Mouse (Mus musculus) adrenal gland, adult (tissue): ENCODE data around the gene Ccdc148.

Experiments used
- DNase-seq, 2 experiments: peaks; one replicate each; pipeline ENCODE4 v3.0.0; 2022 to 2023; ENCODE audit warnings: low spot score in 1 of 2; ENCODE audit not compliant: inconsistent age in 2 of 2

Gene Ccdc148

DNA sequence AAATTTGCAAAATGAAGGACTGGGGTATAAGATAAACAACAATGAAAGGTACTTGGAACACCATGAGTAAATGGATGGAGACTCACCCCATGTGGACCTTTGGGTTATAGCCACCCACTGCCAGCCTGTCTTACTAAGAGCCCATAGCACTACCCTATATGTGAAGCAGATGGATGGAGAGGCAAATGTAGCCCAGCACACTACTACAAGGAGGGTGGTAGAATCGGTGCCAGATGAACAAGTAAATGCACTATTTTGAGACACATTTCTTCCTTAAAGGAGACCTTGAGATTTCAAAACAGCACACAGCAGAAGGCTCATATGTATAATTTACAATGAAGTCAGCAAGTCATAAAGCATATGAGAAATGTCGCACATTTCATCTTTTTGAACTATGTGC, 234.9 kb downstream of the Ccdc148 start:
- no peak for DNase-seq

DNA sequence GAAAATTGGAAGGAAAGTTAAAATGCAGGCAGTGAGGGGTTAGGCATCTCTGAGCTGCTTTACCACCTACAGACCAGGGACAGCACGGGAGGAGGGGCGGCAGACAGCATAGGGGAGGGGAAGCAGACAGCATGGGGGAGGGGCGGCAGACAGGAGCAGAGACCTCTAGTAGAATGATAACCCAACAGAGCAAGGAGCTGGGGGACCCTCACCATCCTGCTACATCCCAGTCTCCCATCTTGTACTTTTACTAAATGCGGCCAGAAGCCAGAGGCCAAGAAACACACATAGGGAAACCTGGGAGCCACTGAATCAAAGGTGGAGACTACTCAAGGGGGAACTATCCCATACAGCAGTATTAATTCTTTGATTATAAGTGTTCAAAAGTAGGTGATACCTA, 242.1 kb downstream of the Ccdc148 start:
- no peak for DNase-seq

DNA sequence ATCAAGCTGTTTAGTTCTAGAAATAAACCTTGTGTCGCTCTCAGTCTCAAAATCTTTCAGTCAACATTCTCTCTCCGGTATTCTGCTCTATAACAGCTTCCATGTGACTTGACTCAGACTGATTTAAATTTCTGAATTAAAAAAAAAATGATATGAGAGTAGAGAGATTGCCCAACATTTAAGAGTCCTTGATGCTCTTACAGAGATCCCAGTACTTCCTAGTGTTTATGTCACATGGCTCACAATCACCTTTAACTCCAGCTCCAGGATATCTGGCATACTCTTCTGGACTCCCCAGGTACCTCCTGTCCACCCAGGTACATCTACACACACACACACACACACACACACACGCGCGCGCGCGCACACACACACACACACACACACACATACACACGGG, 248.1 kb downstream of the Ccdc148 start:
- DNase-seq: no peak

DNA sequence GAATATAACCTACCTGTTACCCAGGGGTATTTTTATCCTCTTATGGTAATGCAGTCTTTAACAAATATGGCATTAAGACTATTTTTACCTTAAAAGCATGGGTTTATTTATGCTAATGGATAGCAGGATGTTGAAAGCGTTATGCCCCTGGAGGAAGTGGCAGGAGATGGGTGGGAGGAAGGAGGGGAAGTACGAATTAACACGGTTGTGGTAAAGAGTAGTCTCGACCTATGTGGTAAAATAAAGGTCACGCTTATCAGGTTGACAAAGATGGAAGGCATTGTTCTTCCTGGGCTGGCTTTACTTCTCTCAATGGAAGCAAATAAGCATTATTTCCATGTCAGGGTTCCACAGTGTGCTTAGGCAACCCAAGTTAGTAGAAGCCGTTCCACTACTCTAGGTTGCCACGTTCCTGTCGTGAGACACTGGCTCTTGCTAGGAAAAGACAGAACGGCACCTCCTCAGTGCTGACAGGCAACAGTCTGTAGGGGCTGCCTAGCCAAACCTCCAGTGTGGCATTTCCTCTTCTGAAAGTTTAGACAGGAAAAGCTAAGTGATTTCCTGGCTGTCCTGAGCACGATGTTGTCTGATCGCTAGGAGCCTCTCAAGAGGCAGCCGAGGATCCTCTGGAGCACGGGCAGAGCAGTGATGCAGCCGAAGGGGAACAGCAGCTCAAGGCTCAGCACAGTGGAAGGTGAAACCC, 253.5 kb downstream of the Ccdc148 start:
- DNase-seq: no peak

DNA sequence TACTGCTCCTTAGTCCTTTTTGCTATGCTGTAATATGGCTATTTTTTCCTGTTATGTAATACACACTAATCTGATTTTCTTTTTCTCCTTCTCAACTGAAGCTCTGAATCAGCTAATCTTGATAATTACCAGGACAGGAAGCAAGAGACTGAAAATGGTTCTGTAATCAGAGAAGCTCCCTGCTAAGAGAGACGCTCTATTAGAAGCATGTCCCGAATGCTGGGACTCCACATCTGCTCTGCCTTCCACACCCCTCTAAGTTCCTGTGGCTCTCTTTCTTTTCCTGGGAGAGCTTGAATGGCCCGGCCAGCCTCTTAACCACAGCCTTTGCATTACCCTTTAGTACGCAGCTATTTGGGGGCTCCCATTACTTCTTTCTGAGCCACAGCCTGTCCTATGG, 255.4 kb downstream of the Ccdc148 start:
- peak in 1 of 2 experiments; percentile 28 for DNase-seq

DNA sequence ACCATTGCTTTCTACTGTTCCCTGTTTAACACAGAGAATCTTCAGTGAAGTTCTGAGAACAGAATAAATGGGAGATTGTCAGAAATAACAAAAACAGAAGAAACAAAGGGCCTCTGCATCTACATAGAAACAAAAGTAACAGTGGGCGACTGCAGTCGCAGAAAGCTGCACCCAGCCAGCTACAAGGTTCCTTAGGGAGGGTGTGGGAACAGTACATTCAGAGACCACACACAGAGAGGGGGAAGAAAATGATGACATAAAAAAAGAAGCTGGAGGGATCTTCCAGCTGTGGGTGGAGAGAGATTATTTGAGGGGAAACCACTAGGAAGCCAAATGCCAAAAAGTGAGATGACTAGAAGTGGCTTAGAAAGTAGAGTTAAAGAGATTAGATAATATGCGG, 280.6 kb downstream of the Ccdc148 start:
- peak in 1 of 2 experiments; percentile 2 for DNase-seq

DNA sequence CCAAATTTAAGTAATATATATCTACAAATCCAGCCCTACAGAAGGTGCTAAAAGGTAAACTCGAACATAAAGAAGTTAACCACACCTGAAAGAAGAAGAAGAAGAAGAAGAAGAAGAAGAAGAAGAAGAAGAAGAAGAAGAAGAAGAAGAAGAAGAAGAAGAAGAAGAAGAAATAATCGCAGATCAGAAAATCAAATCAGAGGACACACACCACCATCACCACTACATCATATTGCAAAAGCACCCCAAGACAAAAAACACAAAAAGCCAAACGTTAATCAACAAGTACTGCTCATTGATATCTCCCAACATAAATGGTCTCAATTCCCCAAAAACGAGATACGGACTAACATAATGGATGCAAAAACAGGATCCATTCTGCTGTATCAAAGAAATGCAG, 301.3 kb downstream of the Ccdc148 start, which contains the start of gene Gm11099:
Gene Gm11099 (plus strand): TSS at position 301 of the 400 bp plus-strand sequence.
- DNase-seq: no peak

DNA sequence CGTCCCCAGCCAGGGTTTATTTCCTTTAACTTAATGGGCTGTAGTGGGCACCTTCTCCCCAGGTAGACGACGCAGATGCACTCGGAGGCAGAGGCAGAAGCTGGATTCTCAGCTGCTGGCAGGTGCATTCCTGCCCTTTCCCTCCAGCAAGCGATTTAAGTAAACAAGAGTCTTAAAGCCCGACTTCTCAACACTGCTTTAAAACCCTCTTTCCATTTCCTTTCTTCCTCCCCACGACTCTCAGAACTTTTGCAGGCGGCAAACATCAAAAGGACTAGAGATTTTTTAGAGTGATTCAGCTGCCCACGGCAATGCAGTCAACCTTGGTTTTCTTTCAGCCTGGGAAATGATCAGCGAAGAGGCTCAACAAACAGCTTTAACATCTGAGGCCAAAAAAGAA, 316.0 kb downstream of the Ccdc148 start:
- DNase-seq: peak; percentile 33 to 78

DNA sequence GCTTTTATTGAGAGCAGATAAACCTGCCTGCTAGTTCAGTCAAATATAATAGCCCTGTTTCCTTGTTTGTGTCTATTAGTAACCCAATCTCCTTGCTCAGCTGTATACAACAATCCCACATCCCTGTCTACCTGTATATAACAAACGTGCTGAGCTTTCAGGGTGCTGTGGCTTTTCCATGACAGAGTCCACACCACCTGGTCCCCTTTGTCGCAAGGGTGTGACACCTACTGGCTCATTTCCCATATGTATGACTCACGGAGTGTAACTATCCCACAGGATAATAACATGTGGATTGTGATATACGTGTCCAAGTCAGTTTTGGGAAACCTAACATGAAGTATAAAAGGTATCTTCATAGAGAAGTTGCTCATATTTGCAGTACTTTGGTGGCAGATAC, 318.0 kb downstream of the Ccdc148 start:
- DNase-seq: no peak

DNA sequence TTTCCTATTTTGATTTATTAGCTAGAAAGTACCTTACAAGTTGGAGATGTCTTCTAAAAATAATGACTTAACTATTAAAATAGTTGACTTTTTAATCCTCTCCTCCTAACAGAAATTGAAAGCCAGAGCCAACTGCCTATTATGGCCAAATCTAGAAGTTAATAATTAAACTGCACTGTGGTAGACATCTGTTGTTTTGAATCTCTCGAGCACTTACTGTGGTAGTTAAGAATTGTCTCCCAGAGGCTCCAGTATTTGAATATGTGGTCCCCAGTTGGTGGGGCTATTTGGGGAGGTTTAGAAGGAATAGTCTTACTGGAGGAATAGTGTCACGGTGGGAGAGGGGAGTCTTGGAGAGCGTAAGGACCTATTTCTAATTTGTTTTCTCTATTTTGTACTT, 319.5 kb downstream of the Ccdc148 start:
- DNase-seq: no peak

DNA sequence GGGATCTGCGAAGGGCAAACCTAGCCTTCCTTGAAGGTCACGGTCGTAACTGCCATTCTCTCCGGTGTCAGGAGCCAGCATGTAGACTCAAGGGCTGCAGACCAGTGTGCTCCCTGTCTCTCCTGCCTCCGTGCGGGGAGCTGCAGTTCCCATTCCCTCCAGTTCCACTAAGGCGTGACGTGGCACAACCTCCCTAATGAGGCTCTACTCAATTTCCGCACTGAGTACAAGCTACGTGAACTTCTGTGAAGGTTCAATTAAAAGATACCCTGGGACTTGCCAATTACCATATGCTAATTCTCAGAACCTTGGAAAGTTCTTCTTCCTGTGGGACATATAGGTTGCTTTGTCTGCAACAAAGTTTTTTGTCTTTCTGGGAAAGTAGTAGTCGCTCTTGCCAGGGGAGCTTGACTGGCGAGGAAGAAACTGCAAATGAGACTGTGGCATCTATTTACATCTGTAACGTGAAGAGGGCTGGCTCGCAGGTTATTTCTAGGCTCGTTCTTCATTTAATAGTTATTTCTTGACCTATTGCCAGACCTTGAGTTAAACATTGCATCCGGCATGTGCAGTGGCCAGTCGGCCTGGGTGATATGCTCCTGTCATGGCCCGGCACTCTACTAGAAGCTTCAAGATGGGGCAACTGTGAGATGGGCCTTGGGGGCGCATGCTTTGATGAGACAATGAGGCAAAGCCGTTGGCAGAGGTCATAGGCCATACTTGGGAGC, 328.1 kb downstream of the Ccdc148 start:
- DNase-seq: no peak

DNA sequence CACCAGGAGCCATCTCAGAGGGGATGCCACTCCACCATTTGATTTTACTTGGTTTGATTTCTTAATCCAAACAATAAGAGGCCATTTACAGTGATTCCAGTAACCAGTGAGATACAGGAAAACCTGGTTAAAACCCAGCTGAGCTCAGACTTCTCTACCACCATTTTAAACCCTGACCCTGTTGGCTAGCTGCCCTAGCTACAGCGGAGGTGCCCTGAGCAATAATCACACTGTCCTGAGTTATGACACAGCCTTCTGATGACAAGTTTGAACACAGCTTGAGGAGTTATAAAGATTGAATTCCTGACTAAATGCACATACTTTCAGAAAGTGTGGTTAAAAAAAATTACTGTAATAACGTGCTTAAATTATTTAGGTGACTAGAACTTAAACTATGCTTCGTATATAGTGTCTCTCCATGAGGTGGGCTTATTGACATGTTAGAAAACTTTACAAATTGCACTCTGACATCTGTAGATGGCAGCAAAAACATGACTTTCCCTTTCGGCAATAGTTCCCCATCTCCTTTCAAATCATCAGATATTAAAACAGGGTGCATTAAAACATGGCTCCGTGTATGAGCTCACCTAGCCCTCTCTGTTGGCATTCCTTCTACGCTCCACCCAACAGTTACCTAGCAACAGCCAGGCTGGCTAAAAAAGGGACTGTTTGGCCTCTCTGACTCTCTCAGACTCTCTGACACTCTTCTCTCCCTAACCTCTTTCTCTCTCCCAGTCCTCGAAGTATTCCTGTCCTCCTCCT, 330.3 kb downstream of the Ccdc148 start:
- DNase-seq: peak; percentile 20 to 69

DNA sequence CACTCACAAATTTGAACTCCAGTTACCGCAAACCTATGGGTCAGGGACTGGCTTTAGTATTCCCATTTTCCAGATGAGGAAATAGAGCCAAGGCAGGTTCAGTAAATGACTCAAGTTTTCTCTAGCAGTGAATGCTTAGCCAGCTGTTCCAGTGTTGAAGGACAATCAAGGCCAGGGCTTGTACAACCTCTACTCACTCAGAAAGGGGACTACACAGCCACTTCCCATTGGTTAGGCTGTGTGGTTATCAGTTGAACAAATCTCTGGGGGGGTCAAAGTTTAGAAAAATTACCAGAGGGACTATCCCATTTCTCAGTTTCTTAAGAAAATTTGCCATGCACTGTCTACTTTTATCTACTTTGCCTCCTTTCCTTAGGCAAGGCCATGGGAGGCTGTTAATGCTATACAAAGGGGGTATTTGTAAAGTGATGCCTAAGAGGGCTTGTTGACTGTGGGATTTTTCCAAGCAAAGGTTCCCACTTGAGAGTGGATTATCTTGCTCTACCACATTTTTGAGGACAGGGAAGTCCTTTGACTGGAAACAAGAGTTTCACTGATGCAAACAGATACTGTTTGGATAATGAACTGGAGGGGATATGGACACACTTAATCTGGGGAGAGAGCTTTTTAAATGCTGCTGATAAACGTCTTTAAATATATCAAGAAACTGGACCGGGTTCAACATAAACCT, 331.4 kb downstream of the Ccdc148 start:
- DNase-seq: no peak

DNA sequence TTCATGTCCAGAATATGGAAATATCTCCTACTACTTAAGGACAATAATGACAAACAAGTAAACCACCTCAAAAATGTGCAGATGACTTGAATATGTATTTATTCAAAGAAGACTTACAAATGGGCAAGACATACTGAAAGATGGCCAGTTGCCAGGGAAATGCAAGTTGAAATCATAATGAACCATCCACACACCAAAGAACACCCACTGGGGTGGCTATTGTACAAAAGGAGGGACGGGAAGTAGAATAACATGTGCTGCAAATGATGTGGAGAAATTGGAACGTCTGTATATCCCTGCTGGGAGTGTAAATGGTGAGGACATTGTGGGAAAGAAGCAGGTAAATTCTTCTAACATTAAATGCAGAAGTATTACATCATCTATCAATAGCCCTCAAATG, 347.5 kb downstream of the Ccdc148 start:
- no peak for DNase-seq

DNA sequence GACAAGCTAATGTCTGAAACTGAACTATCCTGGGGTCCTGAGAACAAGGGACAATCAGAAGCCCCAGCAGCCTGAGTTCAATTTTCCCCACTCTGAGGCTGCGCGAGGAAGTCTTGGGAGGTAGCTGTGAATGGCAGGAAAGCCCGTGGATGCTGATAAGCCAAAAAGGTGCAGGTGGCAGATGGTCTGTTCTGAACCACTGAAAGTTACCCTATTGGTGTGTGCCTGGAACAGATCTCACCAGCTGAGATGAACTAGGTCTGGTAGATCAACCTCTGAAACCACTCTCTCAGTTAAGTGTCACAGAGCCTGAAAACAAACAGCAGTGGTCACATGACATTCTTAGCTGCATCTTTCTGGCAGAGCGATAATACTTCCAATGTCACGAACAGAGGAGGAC, 360.9 kb downstream of the Ccdc148 start:
- no peak for DNase-seq

DNA sequence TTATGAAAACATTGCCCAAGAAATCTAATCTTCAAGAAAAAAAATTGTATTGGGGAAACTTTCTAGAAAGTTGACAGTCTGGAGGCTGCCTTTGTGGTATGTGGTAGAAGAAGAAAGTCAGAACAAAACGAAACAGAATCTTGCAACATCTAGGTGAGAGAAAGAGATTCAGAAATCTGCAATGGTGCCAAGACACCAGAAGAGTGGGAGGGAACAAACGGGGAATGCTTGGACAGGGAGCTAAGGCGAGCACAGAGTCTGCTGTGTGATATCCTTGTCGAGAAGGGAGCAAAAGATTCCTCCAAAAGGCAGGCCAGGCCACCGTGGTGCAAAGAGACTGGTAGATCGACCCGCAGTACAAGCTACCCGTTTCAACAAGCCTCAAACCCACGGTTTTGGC, 361.4 kb downstream of the Ccdc148 start:
- DNase-seq: no peak

DNA sequence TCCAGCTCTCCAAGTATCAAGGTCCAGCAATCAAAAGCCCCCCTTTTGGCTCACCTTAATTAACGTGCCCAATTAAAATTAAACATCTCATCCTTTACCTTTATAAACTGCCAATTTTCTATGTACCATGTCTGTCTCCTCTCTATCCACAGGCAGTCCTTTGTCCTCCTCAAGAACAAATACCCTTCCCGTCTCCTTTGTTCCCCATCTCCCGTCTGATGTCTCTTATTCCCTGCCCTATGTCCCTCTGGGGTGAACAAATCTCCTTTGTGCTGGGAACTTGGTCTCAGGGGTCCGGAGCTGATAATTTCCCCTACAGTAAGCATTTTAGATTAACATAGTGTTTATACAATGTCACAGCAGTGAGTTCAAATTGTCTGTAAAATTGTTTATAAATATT, 363.0 kb downstream of the Ccdc148 start:
- DNase-seq: no peak

DNA sequence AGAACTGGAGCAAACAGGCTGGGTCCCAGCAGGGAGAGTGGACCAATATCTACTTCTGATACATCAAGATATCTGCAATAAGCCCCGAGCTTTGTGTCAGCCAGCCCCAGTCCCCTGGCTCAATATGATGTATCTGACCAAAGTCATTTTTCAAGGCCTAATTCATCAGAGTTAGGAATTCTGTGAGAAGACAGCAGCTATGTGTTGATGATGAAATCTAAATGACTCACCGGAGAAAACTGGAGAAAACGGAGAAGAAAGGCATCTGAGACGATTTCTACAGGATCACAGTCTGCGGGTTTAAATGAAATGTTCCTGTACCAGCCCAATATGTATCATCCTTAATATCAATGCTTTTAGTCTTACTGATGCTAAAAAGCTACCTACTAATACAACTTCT, 365.1 kb downstream of the Ccdc148 start:
- DNase-seq: peak; percentile 14 to 47

DNA sequence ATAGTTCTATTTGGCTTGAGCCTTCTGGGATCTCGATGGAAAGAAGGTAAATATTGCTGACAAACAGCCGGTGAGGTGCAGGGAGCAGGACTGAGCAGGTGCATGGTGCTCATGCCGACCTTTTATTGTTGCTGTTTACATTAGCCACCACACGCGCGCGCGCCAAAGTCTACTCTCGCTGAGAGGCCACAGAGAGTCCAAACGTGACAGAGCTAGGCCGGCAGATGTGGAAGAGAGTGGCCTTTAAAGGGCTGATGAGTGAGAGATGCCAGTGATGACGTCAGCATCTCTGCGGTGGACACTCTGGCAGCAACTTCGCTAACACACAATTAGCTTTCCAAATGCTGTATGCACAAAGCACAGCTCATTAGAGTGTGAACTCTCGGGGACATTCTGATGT, 366.0 kb downstream of the Ccdc148 start:
- no peak for DNase-seq

DNA sequence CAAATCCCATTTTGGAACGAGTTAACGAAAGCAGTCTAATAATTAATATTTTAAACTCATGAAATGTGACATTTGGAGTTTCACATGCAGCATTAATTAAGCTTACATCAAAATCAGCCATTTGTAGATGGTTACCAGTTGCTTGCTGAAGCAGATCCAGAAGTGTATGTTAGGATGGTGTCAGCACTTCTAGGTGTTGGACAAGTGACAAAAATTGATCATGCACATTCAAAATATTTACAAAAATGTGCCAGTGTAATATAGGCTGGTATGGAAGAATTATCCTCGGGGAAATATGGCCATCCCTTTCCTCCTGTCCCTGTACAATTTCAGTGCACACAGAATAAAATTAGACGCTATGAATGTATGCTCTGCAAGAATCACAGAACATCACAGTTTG, 370.1 kb downstream of the Ccdc148 start:
- DNase-seq: no peak

DNA sequence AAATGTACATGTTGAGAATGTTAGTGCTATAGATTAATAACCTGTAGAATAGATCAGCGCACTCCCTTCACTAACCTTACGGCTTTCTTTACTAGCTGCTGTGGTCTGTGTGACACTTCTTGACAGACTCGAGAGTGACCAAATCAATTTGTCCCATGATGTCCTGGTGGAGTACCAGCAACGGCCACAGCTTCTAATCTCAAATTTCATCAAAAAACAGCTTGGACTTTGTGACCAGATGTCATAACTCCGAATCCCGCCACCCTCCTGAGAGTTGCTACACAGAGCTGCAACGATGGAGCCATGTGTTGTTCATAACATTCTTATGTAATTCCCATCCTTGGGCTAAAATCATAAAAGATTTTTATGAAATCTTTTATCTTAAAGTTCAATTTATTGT, 370.5 kb downstream of the Ccdc148 start:
- no peak for DNase-seq
